Mouse (Mus musculus): ENCODE measurements around the gene Dcaf1. TPM values are rescaled to one million over a fixed set of nuclear protein-coding genes. Genes with fewer than 3 reads are reported as not detected.
A peak's percentile ranks its signal among the peaks of the same experiment; 100 is the strongest.

The Dcaf1 gene
- polyA plus RNA-seq, 1 experiment from 2014 or later = 19.4 TPM

GRCm38 (mm10) chr9:106911624-106912023 is 90.0 kb downstream of the Dcaf1 start:
- WGBS = 48% methylated on average over 1 of the region's 1 CpGs
- no peaks in the 10 kb centered on the region for H3K9me3 ChIP-seq (ENCODE audit: control insufficient read depth, low read length)
- ATAC-seq (ENCODE audit: low read depth) = peak; percentile 88

GRCm38 (mm10) chr9:106913759-106914158 is 92.1 kb downstream of the Dcaf1 start:
- H3K4me2 ChIP-seq (ENCODE audit: low read depth, low read length) = no peak overlapping the region
- ATAC-seq (ENCODE audit: low read depth) = no peak
- WGBS = 5% methylated on average over 1 of the region's 1 CpGs
- H3K9me3 ChIP-seq (ENCODE audit: control insufficient read depth, low read length) = no peaks in the 10 kb centered on the region
- H3K27ac ChIP-seq (ENCODE audit: low read length) = no peak overlapping the region
- no peak overlapping the region for H3K4me3 ChIP-seq (ENCODE audit: low read length)
- H3K36me3 ChIP-seq (ENCODE audit: control insufficient read depth, insufficient read depth, low read length) = no peaks in the 10 kb centered on the region
- H3K4me1 ChIP-seq (replicated peaks; ENCODE audit: control insufficient read depth, insufficient read depth, low read length) = peaks cover 3% of the 10 kb centered on the region; the same call in 1 of the 2 replicates
- no peak overlapping the region for H3K9ac ChIP-seq (ENCODE audit: low read length)
- no peaks in the 10 kb centered on the region for H3K27me3 ChIP-seq (ENCODE audit: control insufficient read depth, insufficient read depth, low read depth, low read length)

More at GRCm38 (mm10) chr9:106911624-106912023, 90.0 kb downstream of the Dcaf1 start:
- Histone ChIP-seq H3K4me3 (ENCODE audit: low read length) (no peak overlapping the region), H3K9ac (ENCODE audit: low read length) (no peak overlapping the region), H3K4me1 (replicated peaks; ENCODE audit: control insufficient read depth, insufficient read depth, low read length) (peaks cover 5% of the 10 kb centered on the region; the same call in 1 of the 2 replicates), H3K36me3 (ENCODE audit: control insufficient read depth, insufficient read depth, low read length) (no peaks in the 10 kb centered on the region), H3K27me3 (ENCODE audit: control insufficient read depth, insufficient read depth, low read depth, low read length) (no peaks in the 10 kb centered on the region), H3K27ac (ENCODE audit: low read length) (no peak overlapping the region), H3K4me2 (ENCODE audit: low read depth, low read length) (no peak overlapping the region)

- Histone ChIP-seq H3K36me3 (ENCODE audit: control insufficient read depth, insufficient read depth, low read length) (no peaks in the 10 kb centered on the region), H3K9me3 (ENCODE audit: control insufficient read depth, low read length) (no peaks in the 10 kb centered on the region), H3K9ac (ENCODE audit: low read length) (no peak overlapping the region), H3K27ac (ENCODE audit: low read length) (no peak overlapping the region), H3K4me2 (ENCODE audit: low read depth, low read length) (no peak overlapping the region), H3K27me3 (ENCODE audit: control insufficient read depth, insufficient read depth, low read depth, low read length) (no peaks in the 10 kb centered on the region), H3K4me1 (replicated peaks; ENCODE audit: control insufficient read depth, insufficient read depth, low read length) (no peaks in the 10 kb centered on the region), H3K4me3 (ENCODE audit: low read length) (no peak overlapping the region)
- no peak for ATAC-seq (ENCODE audit: low read depth)
- WGBS = 81% methylated on average over 6 of the region's 6 CpGs
Observed at GRCm38 (mm10) chr9:106914878-106915277, 93.2 kb downstream of the Dcaf1 start.

Other genes with a start within 250 kb of the Dcaf1 start
- gene Iqcf6, start 195.3 kb upstream of the Dcaf1 start, polyA plus RNA-seq (2015; fragmentation: Nextera tagmentation; extraction: Ambion mirVana) = not detected in 2 replicates
- not detected in 2 replicates for gene Grm2, start 165.8 kb upstream of the Dcaf1 start, polyA plus RNA-seq (2015; fragmentation: Nextera tagmentation; extraction: Ambion mirVana)
- gene Tex264, start 135.9 kb upstream of the Dcaf1 start, polyA plus RNA-seq (2015; fragmentation: Nextera tagmentation; extraction: Ambion mirVana) = 53.4 and 54.5 TPM in 2 replicates
- 5.8 and 6.0 TPM in 2 replicates for gene Rad54l2, start 32.7 kb upstream of the Dcaf1 start, polyA plus RNA-seq (2015; fragmentation: Nextera tagmentation; extraction: Ambion mirVana)
- 5.1 and 5.2 TPM in 2 replicates for gene Rbm15b, start 65.6 kb downstream of the Dcaf1 start, polyA plus RNA-seq (2015; fragmentation: Nextera tagmentation; extraction: Ambion mirVana)
- gene Manf, start 70.1 kb downstream of the Dcaf1 start, polyA plus RNA-seq (2015; fragmentation: Nextera tagmentation; extraction: Ambion mirVana) = 286 and 294 TPM in 2 replicates